Mouse (Mus musculus): ENCODE data around the gene Hoxd10. TPM values are rescaled to one million over a fixed set of nuclear protein-coding genes. Genes with fewer than 3 reads are reported as not detected.

Hoxd10 gene
- polyA plus RNA-seq, 1 experiment from 2014 or later, result 33.5 TPM

DNA sequence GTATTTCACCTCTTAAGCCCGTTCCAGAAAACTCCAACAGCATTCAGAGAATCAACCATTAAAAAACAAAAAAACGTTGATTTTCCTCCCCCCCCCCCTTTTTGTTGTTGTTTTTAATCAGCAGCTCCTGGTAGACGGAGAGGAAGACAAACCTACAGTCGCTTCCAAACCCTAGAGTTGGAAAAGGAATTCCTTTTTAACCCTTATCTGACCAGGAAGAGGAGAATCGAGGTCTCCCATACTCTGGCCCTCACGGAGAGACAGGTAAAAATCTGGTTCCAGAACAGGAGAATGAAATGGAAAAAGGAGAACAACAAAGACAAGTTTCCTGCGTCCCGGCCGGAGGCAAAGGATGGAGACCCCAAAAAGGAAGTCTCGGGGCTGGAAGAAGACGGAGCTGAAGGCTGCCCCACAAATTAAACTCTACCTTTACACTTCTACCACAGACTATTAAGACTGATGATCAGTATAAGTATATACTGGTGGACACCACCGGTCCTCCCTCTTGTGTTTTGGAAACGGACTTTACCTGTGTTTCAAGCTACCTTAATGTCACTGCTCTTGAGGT is 14.8 kb downstream of the Hoxd10 start:
- no peak for ATAC-seq (ENCODE audit: low FRiP score, low TSS enrichment)

DNA sequence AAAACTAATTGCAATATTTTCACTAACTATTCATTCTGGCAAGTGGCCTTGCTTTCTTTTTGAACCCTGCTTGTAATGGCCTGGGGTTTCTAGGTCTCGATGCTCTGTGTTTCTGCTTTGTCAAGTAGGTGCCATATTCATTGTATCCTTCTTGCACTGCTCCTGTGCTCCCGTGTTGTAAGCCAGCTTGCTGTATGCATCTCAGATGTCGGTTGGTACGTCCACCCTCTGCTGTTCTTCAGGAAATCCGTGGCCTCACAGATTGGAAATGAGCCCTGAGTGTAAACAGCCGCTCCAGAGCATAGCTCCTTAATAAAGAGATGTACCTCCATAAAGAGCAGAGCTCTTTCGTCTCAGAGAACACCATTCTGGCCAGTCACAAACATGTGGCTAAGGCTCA is 15.9 kb downstream of the Hoxd10 start:
- 11% methylated on average over 7 of the region's 7 CpGs for WGBS
- Histone ChIP-seq H3K4me3 (ENCODE audit: low read length) (peak overlapping the region; percentile 49), H3K36me3 (ENCODE audit: insufficient read depth, low read length) (no peaks in the 10 kb centered on the region), H3K4me1 (ENCODE audit: insufficient read depth, low read length) (peaks cover 42% of the 10 kb centered on the region), H3K27me3 (ENCODE audit: insufficient read depth, low read length) (no peaks in the 10 kb centered on the region), H3K9ac (replicated peaks; ENCODE audit: low read length) (peak overlapping the region; percentile 74), H3K9me3 (ENCODE audit: low read length) (no peaks in the 10 kb centered on the region), H3K4me2 (replicated peaks; ENCODE audit: low read depth, low read length) (peak overlapping the region; percentile 72), H3K27ac (ENCODE audit: low read length) (peak overlapping the region; percentile 85)
- no peak for ATAC-seq (ENCODE audit: low FRiP score, low TSS enrichment)

More for the DNA sequence above, 14.8 kb downstream of the Hoxd10 start:
- Histone ChIP-seq H3K9me3 (ENCODE audit: low read length) (no peaks in the 10 kb centered on the region), H3K27me3 (ENCODE audit: insufficient read depth, low read length) (no peaks in the 10 kb centered on the region), H3K4me1 (ENCODE audit: insufficient read depth, low read length) (peaks cover 42% of the 10 kb centered on the region), H3K4me3 (ENCODE audit: low read length) (peak overlapping the region; percentile 78), H3K27ac (ENCODE audit: low read length) (peak overlapping the region; percentile 100), H3K9ac (replicated peaks; ENCODE audit: low read length) (peak overlapping the region; percentile 99), H3K4me2 (replicated peaks; ENCODE audit: low read depth, low read length) (peak overlapping the region; percentile 72), H3K36me3 (ENCODE audit: insufficient read depth, low read length) (no peaks in the 10 kb centered on the region)
- 3% methylated on average over 13 of the region's 13 CpGs for WGBS

DNA sequence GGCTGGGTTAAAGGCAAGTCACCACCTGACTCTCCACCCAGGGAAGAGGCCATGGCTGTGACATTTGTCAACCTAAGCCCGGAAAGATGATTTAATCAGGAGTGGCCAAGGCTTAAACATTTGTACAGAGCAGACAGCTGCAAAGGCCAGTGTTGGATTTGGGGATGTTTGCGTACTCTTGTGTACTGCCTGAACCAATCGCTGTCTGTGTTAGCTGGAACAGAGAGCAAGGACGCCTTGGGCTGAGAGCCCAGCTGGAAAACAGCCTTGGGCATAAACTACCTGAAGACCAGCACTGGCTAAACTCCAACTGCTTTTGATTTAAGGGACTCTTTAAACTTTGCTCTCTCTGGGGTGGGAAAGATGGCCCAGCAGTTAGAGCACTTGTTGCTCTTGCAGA is 17.0 kb downstream of the Hoxd10 start:
- peak overlapping the region; percentile 48; the same call in 1 of the 2 replicates for H3K9ac ChIP-seq (replicated peaks; ENCODE audit: low read length)
- H3K9me3 ChIP-seq (ENCODE audit: low read length), result no peaks in the 10 kb centered on the region
- ATAC-seq (ENCODE audit: low FRiP score, low TSS enrichment), result no peak
- 24% methylated on average over 4 of the region's 4 CpGs for WGBS
- peaks cover 36% of the 10 kb centered on the region for H3K4me1 ChIP-seq (ENCODE audit: insufficient read depth, low read length)
- H3K4me2 ChIP-seq (replicated peaks; ENCODE audit: low read depth, low read length), result peak overlapping the region; percentile 72
- no peaks in the 10 kb centered on the region for H3K36me3 ChIP-seq (ENCODE audit: insufficient read depth, low read length)
- H3K4me3 ChIP-seq (ENCODE audit: low read length), result peak overlapping the region; percentile 49
- no peaks in the 10 kb centered on the region for H3K27me3 ChIP-seq (ENCODE audit: insufficient read depth, low read length)
- peak overlapping the region; percentile 99 for H3K27ac ChIP-seq (ENCODE audit: low read length)

DNA sequence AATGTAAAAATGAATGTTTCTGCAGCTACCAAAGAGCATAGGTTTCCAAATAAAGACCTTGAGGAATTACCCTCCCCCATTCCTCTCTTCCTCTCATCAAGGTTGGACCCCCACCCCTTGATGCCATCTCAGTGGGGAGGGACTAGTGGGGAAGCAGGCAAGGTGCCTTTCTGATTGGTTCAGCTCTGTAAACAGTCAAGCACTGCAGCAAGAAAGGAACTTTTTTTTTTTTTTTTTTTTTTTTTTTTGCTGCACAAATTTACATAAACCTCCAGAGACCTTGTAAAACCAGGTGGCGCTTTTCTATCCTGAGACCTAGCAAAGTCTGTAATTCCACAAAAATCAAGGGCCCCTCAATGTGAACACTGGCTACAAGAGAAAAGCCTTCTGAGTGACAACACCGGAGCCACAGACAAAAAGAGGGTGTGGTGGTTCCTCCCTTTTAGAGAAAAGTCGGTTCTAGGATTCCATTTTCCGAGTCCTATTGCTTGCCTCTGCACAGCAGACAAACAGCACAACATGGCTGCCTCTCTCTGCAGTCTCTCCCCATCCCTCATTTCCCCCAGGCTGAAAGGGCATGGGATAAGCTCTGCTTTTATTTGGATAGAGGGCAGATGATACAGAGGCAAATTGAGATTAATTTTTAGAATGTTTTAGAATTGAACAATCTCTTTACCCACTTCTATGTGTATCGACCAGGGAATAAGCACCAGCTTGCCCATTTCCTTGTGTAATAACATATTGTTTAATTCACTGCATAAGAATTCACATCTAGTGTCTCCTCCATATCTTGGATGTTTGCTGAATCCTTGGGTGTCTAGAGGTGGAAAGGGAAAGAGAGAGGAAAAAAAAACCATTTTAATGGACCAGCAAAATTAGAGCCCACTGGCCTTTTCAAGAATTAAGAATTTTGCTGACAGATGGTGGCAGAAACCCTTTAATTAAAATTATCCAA is 18.0 kb downstream of the Hoxd10 start:
- Histone ChIP-seq H3K27ac (ENCODE audit: low read length) (peak overlapping the region; percentile 99), H3K9me3 (ENCODE audit: low read length) (no peaks in the 10 kb centered on the region), H3K4me3 (ENCODE audit: low read length) (peak overlapping the region; percentile 9), H3K4me2 (replicated peaks; ENCODE audit: low read depth, low read length) (peak overlapping the region; percentile 72), H3K27me3 (ENCODE audit: insufficient read depth, low read length) (no peaks in the 10 kb centered on the region), H3K36me3 (ENCODE audit: insufficient read depth, low read length) (no peaks in the 10 kb centered on the region), H3K9ac (replicated peaks; ENCODE audit: low read length) (peak overlapping the region; percentile 61), H3K4me1 (ENCODE audit: insufficient read depth, low read length) (peaks cover 34% of the 10 kb centered on the region)
- ATAC-seq (ENCODE audit: low FRiP score, low TSS enrichment), result no peak
- WGBS, result 21% methylated on average over 5 of the region's 5 CpGs

DNA sequence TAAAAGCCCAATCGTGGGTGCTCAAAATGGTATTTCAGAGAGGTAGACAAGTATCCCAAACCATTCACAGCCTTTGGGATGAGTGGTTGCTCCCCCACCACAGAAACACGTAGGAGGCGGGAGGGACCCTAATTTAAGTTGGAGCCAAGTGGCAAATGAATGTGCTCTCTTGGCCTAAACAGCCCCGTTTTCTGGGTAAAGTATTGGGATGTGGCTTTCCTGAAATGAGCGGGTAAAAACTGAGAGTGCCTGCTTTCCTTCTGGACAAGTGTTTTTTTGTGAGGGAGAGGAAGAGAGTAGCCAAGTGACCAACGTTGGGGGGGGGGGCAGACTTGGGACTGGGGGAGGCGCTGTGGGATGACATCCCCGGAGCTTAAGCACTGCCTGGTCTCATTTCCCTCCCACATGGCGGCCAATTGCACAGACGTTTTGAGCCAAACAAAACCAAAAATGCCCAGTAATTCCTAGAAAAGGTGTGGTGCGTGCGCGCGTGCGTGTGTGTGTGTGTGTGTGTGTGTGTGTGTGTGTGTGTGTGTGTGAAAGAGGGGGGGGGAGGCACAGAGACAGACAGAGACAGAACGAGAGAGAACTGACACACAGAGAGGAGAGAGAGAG is 19.3 kb downstream of the Hoxd10 start:
- Histone ChIP-seq H3K9ac (replicated peaks; ENCODE audit: low read length) (peak overlapping the region; percentile 99), H3K27me3 (ENCODE audit: insufficient read depth, low read length) (no peaks in the 10 kb centered on the region), H3K4me1 (ENCODE audit: insufficient read depth, low read length) (peaks cover 40% of the 10 kb centered on the region), H3K4me2 (replicated peaks; ENCODE audit: low read depth, low read length) (peak overlapping the region; percentile 63), H3K27ac (ENCODE audit: low read length) (peak overlapping the region; percentile 99), H3K4me3 (ENCODE audit: low read length) (peak overlapping the region; percentile 97), H3K36me3 (ENCODE audit: insufficient read depth, low read length) (no peaks in the 10 kb centered on the region), H3K9me3 (ENCODE audit: low read length) (no peaks in the 10 kb centered on the region)
- no peak for ATAC-seq (ENCODE audit: low FRiP score, low TSS enrichment)
- WGBS, result under 1% methylated on average over 16 of the region's 16 CpGs

DNA sequence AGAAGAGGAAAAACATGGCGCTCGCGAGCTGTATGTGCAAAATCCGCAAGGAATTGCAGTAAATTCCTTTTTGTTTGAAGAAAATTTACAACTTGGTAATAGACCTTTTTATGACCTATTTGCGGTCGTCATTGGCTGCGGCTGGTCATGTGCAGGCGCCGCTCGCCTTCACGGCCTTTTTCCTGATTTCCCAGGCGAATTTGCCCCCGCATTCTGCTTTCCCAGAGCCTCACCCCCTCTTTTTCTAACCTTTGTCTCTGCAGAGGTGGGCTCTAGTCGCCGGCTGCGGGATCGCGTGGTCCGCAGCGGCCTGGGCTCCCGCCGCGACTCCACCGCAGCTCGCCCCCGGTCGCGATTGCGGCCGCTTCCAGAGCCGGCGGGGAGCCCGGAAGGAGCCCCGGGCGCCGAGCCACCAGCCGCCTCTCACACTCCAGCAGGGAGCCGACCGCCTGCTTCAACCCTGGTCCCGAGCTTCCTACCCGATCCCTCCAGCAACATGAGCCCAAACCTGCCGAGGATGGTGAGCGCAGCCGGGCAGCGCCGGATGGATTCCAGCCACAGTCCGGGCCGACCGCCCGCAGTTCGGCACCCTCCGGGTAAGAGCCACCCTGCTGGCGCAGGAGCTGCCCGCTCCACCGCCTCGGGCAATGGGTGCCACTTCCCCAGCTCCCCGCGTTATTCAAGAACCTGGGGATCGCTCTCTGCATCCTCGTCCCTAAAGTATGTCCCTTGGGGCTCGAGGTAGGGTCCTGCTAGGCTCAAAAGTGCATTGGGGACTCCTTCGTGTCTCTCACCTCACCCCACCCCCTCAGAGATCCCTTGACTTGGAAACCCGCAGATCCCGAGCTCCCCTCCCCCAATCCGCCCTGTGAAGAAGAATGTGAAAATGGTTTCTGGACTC is 20.2 kb downstream of the Hoxd10 start, which contains the start of the genes Hoxd3 and Hoxd4:
Hoxd3 (plus strand) TSS at position 207 of the 901 bp plus-strand sequence.
Hoxd4 (plus strand) TSS at position 209 of the 901 bp plus-strand sequence.
- ATAC-seq (ENCODE audit: low FRiP score, low TSS enrichment), result peak; percentile 3
- no peaks in the 10 kb centered on the region for H3K36me3 ChIP-seq (ENCODE audit: insufficient read depth, low read length)
- under 1% methylated on average over 65 of the region's 65 CpGs for WGBS
- H3K4me3 ChIP-seq (ENCODE audit: low read length), result peak within 1 kb of the TSS; percentile 97
- peak within 1 kb of the TSS; percentile 99 for H3K27ac ChIP-seq (ENCODE audit: low read length)
- no peaks in the 10 kb centered on the region for H3K27me3 ChIP-seq (ENCODE audit: insufficient read depth, low read length)
- peak within 1 kb of the TSS; percentile 99 for H3K9ac ChIP-seq (replicated peaks; ENCODE audit: low read length)
- no peaks in the 10 kb centered on the region for H3K9me3 ChIP-seq (ENCODE audit: low read length)
- peaks cover 50% of the 10 kb centered on the region for H3K4me1 ChIP-seq (ENCODE audit: insufficient read depth, low read length)
- peak within 1 kb of the TSS; percentile 63 for H3K4me2 ChIP-seq (replicated peaks; ENCODE audit: low read depth, low read length)

DNA sequence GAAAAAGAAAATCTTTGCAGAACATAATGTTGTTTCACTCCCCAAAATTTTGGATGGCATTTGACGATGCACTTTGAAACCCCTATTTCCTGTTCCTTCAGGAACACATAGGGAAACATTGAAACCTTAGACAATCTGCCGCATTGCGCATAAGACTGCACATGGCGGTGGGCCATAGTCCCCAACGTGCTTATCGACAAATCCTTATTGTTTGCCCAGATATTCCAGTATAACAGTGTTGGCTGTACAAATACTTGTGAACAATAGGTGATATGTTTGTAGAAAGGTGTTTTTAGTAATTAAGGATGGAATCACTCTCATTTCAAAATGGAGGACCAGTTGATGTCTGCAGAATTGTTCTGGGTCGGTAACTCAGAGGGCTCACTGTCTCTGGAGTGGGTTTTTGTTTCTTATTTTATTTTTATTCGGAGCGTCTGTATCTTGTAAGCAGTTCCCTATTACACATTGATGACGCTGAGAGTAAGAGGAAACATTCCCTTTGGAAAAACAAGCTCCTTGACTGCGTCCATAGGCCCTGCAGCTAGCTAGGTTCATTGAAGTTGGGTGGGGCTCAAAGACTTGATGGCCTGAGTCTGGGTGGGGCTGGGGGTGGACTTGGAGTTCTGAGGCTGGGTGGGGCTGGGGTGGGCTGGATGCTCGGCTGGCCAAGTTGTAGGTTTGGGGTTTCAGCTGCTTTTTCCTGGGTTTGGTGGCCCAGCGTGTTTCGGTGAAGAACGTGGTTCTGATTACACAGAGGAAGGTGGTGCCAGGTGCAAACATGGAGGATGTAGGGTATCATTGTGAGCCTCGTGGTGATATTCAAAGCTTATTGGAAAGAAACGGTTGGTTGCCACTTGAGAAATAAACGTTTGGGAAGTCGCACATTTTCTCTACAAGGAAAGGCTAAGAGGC is 21.8 kb downstream of the Hoxd10 start:
- H3K4me2 ChIP-seq (replicated peaks; ENCODE audit: low read depth, low read length), result peak overlapping the region; percentile 63
- H3K27ac ChIP-seq (ENCODE audit: low read length), result peak overlapping the region; percentile 99
- peaks cover 49% of the 10 kb centered on the region for H3K4me1 ChIP-seq (ENCODE audit: insufficient read depth, low read length)
- no peaks in the 10 kb centered on the region for H3K27me3 ChIP-seq (ENCODE audit: insufficient read depth, low read length)
- no peaks in the 10 kb centered on the region for H3K36me3 ChIP-seq (ENCODE audit: insufficient read depth, low read length)
- ATAC-seq (ENCODE audit: low FRiP score, low TSS enrichment), result no peak; the same call in 1 of the 2 replicates
- no peaks in the 10 kb centered on the region for H3K9me3 ChIP-seq (ENCODE audit: low read length)
- peak overlapping the region; percentile 97 for H3K4me3 ChIP-seq (ENCODE audit: low read length)
- 5% methylated on average over 19 of the region's 19 CpGs for whole genome bisulfite sequencing
- H3K9ac ChIP-seq (replicated peaks; ENCODE audit: low read length), result peak overlapping the region; percentile 99

DNA sequence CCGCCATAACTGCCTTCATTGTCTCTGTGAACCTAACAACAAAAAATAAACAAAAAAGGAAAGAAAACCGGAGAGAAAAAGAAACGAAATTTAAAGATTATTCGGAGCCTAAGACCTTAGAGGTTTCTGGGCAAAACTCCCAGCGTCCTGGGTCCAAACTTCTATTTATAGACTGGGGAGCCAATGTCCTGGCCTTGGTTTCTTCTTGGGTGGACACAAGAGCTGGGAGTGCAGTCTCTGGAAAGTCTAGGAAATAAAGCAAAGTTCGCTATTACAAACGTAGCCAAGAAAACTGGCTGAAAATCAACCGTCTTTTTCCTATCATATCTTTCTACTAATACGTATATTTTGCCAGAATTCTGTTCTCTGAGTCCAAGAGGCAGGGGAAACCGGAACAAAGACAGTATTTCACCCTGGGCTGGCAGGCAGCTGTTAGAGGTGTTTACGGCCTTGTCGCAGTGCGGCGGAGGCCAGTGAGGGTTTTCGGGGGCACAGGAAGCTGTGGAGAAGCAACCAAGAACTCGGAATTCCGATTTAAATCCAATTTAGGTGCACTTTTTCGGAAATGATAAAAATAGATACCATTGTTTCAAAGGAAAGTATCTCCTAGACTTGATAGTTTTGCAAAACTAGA is 22.5 kb downstream of the Hoxd10 start:
- no peaks in the 10 kb centered on the region for H3K9me3 ChIP-seq (ENCODE audit: low read length)
- no peak for ATAC-seq (ENCODE audit: low FRiP score, low TSS enrichment)
- WGBS, result 3% methylated on average over 18 of the region's 18 CpGs
- peak overlapping the region; percentile 63 for H3K4me2 ChIP-seq (replicated peaks; ENCODE audit: low read depth, low read length)
- H3K27me3 ChIP-seq (ENCODE audit: insufficient read depth, low read length), result no peaks in the 10 kb centered on the region
- H3K9ac ChIP-seq (replicated peaks; ENCODE audit: low read length), result peak overlapping the region; percentile 99
- peak overlapping the region; percentile 97 for H3K4me3 ChIP-seq (ENCODE audit: low read length)
- no peaks in the 10 kb centered on the region for H3K36me3 ChIP-seq (ENCODE audit: insufficient read depth, low read length)
- H3K4me1 ChIP-seq (ENCODE audit: insufficient read depth, low read length), result peaks cover 48% of the 10 kb centered on the region
- H3K27ac ChIP-seq (ENCODE audit: low read length), result peak overlapping the region; percentile 99
